Mouse (Mus musculus) R1 (cell line): ENCODE results near the gene Polr3h.
"Not testable (repeated sequence)": the region's sequence is repeated elsewhere in the genome, so short reads cannot be mapped to it uniquely, and the experiment has no call there.

Experiments
- DNase-seq: peaks from one replicate; pipeline ENCODE4 v3.0.0-alpha.2; 2018; ENCODE audit warnings: low read depth, low spot score

Gene Polr3h

DNA sequence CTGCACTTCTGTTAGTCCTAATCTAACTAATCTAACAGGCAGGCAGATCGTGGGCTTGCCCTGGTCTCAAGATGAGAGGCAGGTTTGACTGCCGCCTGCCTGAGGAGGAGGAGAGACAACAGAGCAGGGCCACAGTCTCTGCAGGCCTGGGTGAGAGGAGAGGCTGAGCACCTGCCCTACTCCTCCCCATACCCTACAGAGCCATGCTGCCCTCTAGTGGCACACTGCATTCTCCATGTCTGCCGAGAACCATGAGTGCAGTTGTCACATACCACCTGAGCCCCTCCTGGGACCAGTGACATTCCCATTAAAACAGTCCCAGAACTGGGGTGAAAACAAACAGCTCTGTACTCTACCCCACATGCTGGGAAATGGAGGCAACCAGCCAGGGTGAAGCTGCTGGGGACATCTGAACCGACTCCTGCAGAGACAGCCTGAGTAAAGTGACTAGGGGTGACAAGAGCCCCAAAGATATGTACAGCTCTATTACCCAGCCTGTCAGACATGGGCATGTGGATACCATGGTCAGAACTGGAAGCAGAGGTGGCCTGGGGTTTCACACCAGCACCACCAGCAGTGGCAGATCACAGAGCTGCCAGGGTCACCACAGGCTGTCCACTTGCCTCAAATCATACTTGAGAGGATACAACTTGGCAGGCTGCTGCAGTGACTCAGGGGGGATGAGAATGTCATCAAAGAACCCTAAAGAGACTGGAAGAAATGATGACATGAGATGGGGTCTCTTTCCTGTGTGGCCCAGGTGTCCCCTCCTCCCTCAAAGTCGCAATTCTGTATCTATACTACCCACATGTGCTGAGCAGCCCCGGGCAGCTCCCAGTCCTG is 8.2 kb downstream of the Polr3h start:
- peak; percentile 79 for DNase-seq

DNA sequence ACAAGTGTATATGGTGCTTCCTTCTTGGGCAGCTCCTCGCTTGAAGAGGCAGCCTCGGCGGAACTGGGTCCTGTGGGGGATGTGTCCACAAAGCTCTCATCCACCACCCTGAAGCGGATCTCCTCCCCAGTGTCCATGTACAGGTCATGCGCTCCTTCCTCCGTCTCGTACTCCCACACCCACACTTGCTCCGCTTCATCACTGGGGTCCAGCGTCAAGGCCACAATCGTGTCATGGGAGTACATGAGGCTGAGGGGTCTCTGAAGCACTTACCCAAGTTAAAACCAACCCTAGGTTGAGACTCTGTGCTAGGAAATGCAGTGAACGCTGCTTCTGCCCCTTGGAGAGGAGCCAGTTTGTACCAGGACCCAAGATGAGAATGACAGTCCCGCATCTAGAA is 8.8 kb downstream of the Polr3h start:
- DNase-seq, result no peak

DNA sequence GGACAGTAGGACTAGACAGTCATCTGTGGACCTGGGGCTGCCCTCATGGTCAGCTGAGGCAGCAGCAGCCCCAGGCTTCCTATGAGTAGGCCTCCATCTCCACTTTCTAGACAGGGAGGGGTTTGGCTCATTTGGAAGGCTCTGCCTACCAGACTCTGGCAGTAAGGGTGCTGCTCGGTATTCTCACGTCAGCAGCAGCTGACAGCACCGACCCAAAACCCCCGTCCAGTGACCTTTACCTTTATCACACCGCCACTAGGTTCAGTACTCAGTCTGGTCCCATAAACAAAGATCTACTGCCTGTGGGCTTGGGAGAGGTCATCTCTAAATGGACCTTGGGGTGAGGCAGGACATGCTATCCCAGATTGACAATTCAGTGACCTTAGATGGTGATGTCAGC is 10.4 kb downstream of the Polr3h start:
- DNase-seq, result no peak

DNA sequence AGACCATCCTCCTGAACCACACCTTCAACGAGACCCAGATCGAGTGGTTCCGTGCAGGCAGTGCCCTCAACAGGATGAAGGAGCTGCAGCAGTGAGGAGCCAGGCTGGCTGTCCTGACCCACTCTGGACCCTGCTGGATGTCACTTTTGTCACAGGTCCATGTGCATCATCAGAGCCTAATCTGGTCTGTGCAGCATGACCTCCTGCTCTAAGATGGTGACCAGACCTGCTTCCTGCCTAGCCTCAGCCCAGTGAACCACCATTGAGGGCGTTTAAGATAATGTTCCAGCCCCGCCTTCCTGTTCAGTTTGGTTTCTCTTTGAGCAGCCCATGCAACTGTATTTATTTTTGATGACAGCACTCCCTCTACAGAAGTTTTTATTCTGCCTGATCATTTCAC is 11.4 kb downstream of the Polr3h start:
- no peak for DNase-seq

DNA sequence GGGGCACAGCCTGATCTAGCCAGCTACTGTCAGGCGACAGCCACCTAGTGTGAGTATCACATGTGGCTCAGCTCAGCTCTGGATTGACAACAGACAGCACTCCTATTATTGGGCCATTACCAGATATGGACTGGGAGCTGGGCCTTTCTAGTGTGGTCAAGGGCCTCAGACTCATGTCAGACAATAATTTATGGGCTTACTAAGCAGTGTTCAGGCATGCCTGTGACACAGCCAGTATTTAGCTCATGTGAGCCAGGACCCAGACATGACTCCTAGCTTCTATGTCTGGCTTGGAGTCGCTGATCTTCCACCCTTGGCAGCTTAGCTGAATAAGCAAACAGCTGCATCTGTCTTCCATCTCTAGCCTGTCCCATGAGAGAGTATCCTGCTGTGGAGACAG is 13.5 kb downstream of the Polr3h start:
- no peak for DNase-seq

DNA sequence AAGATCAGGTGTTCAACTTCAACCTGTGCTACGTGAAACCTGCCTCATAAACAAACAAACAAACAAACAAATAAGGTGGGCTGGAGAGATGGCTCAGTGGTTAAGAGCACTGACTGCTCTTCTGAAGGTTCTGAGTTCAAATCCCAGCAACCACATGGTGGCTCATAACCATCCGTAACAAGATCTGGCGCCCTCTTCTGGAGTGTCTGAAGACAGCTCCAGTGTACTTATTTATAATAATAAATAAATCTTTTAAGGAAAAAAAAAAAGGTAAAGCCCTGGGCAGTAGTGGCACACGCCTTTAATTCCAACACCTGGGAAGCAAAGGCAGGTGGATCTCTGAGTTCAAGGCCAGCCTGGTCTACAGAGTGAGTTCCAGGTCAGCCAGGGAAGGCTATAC is 17.3 kb downstream of the Polr3h start:
- DNase-seq, result not testable (repeated sequence)

DNA sequence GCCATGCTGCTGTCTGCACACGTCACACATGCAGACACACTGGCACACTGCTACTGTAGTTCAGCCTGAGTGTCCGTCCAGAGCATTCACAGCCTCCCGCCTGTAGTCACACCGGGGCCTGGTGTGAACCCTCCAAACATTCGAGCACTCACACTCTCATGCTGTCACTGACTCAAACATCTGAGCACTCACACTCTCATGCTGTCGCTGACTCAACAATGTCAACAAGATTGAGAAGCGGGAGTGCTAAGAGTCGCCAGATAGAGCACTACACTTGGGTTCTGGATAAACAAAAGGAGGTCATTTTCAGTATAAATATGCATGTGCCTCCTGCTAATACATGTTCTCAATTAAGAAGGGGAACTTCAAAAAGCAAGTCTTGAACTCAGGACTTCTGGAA is 18.1 kb downstream of the Polr3h start:
- no peak for DNase-seq

DNA sequence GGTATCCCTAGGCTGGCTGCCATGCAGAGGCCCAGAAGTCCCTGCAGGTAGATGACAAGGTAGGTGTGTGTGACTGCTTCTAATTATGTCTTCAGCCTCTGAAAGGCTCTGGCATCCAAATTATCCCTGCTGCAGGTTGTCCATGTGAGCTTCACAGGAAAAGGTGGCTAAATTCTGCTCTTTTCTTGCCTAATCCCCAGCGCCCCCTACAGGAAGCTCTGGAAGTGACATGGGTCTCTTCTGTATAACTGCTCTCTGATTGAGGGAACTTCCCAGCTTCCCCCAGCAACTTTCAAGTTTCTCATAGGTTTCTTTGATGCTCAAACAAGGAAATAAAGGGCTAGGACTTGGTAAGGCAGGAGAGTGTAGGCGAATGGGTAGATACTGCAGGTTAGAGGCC is 21.1 kb downstream of the Polr3h start:
- peak; percentile 74 for DNase-seq

DNA sequence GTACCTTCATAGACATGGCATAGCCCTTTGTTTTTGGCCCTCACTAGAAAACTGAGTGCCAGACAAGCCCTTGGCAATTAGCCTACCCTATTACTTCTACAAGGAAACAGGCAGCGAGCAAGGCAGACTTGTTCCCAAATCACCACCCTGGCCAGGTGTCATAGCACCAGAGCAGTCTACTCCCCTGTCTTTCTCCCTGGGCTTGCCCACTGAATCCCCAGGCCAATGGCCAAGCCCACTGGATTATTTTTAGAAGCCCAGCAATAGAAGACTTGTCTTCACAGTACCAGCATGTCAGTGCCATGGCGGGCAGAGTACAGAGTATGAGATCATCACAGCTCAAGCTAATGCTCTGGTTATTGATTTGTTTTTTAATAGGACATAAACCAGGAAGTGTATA is 27.3 kb downstream of the Polr3h start:
- DNase-seq, result no peak

DNA sequence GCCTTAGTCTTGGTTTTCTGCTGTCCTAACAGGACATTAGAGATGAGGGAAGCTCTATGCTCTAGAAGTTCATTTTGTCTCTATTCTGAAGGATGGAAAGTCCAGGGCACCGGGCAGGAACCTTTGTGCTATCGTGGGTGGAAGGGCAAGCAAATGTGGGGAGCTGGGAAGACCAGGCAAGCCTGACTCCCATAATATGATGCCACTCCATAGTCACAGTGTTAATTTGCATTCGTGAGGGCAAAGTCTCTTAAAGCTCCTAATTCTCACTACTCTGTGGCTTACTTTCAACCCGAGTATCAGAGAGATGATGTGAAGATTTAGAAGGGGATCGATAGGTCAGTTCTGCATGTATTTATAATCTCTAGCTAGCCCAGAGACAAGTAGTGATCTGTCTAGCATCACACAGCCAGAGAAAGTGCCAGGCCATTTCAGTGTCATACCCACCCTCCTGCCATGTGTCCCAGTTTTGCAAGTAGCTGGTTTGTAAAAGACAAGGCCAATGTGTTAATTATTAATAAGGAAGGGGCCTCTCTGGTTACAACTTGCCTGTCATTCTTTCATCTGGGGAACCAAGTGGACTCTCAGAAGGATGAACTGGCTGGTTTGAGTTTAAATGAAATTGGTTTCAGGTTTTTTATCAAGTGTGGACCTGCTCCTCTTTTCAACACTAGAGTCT is 28.3 kb downstream of the Polr3h start:
- no peak for DNase-seq

DNA sequence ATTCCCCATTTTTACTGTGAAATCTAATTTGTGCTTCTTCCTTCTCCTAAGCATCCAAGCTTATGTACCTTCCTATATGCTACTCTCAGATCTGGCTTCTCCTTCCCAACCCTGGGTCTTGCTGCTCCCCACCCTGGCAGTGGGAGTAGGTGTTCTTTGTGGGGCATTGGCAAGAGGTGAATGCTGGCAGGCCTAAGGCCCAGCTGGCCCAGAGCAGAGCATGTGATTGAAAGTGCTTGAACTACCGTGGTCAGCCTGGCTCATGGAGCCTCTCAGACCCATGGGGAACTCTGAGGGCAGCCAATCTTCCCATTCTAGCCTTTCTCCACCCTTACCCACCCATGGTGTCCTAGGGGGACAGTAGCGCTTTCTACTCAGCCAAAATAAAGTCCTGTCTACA is 29.6 kb downstream of the Polr3h start:
- no peak for DNase-seq

DNA sequence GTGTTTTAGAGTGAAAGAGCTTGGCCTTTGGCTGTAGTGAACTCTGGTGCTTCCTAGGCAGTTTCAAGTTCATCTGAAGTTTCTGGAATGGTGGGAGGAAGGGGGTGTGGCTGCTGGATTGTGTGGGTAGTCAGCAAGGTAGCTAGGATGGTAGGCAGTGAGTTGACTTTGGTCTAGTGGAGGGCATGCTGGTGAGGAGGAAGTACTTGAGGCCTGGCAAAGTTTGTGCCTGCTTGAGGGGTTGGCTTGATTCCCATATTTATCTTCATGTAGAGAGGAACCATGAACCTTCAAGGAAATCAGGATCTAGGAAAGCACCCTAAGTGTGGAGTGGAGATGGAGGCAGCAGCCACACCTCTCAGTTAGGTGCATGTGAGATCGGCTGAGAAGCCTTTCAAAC is 32.0 kb downstream of the Polr3h start:
- DNase-seq, result no peak

DNA sequence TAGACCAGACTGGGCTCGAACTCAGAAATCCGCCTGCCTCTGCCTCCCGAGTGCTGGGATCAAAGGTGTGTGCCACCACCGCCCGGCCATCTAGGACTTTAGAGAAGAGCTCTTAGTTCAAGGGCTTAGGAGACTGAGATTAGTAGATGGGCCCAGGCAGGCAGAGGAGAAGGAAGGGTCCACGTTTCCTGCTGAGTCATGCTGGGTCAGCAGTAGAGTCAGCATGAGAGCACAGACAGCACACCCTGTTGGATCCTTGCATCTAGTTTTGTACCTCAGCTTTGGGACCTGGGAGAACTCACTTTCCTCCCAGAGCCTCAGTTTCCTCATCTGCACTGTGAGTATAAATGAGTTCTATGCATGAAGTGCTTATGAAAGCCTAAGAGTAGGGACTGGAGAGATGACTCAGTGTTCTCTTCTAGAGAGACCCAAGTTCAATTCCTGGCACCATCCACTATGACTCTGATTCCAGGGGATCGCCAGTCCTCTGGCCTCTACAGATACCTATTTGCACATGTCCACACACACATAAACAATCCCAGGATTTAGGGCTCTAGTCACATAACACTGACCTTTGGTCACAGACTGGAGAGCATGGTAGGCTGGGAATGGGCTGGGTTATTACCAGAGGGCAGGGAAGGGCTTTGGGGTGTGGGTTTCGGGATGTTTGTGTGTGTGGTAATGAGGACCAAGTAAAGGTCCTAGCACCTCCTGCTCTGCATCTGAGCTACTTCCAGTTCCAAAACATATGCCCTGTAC is 34.0 kb downstream of the Polr3h start:
- DNase-seq, result peak; percentile 81

DNA sequence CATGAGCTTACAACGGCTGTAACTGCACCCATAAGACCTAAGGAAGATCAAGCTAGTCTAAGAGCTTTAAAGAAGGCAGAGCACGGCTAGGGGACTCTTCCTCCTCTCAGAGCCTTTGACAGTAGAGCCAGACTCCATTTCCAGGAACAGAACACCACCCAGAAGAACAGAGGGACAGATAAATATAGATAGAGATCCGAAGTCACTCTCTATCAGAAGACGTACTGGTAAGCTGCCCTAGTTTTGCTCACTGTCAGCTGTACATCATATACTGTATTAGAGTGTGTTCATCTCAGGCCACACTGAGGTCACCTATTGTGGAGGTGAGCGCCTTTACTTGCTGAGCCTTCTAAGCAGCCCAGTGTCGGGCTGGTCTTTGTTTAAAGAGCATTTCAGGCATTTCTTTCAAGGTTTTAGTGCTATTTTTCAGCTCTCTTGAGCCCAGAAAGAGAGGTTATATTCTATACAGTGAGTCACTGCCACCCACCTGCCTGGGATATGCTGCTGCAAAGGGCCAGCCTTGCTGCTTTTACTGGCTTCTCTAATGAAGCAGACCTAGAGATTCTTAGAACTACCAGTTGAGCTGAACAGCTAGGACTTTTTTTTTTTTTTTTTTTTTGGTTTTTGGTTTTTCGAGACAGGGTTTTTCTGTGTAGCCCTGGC is 34.8 kb downstream of the Polr3h start:
- no peak for DNase-seq

DNA sequence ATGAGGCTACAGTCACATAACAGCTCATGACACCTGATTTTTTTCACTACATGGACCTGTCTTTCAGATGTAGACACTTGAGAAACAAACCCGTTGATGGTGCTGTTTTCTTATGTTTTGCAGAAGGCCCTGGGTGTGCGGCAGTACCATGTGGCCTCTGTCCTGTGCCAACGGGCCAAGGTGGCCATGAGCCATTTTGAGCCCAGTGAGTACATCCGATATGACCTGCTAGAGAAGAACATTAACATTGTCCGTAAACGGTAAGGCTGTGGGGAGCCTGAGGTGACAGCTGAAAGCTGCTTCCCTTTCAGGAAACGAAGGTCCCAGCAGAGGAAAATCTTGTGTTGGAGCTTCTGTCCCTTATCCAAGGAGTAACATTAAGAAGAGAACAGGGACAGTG is 36.9 kb downstream of the Polr3h start:
- DNase-seq, result no peak

DNA sequence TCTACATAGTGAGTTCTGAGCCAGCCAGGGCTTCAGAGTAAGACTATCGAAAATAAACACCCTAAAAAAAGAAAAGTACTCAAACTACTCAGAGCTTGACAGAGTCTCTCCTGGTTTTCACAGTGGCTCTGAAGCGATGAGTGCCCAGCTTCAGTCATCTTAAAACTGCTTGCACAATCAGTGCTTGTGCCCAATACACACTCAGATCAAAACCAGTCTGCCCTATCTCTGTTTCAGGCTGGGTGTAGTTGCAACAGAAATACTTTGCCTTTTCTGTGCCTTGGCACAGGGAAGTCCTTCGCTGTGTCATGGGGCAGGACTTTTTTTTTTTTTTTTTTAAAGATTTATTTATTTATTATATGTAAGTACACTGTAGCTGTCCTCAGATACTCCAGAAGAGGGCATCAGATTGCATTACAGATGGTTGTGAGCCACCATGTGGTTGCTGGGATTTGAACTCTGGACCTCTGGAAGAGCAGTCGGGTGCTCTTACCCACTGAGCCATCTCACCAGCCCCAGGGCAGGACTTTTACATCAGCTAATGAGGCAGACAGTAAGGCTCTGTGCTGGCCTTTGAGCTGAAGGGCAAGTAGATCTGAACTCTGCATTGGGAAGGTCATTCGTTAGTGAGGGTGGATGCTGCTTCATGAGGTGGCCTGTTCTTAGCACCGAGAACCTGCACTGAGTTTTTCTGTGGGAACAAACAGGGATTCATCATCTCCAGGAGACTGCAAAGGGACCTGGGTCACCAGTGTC is 39.1 kb downstream of the Polr3h start:
- DNase-seq, result no peak

DNA sequence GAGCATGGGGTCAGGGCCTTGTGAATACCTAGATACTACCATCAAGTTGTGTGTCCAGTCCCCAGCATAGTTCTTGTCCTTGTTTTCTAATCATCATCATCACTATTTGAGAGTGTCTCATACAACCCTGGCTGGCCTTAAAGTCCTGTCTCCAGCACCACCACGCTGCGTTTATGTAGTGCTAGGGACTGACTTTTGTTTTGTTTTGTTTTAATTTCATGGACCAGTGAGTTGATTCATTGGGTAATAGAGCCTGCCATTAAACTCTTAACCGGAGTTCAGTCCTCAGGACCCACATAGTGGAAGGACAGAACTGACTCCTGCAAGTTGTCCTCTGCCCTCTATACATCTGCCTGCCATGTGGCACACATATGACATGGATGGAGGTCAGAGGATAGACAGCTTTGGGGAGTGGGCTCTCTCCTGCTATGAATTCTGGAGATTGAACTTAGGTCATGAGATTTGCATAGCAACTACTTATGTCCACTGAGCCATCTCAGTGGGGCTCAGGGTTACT is 40.6 kb downstream of the Polr3h start:
- DNase-seq, result no peak

DNA sequence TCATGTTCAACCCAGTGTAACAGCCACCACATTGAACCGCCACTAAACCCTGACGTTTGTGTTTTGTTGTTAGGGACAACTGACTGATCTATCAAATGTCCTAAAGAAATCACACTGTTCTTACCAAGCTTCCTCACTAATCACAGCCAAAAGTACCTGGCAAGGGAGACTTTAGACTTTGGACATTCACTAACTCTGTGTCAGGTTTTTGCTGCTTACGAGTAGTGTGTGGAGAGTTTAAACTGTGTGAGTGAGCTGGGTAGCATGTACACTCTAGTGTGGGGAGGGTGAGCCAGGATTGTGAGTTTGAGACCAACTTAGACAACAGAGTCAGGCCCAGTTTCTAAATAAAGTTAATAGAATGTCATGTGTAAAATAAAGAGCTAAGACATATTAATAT is 43.7 kb downstream of the Polr3h start:
- no peak for DNase-seq

DNA sequence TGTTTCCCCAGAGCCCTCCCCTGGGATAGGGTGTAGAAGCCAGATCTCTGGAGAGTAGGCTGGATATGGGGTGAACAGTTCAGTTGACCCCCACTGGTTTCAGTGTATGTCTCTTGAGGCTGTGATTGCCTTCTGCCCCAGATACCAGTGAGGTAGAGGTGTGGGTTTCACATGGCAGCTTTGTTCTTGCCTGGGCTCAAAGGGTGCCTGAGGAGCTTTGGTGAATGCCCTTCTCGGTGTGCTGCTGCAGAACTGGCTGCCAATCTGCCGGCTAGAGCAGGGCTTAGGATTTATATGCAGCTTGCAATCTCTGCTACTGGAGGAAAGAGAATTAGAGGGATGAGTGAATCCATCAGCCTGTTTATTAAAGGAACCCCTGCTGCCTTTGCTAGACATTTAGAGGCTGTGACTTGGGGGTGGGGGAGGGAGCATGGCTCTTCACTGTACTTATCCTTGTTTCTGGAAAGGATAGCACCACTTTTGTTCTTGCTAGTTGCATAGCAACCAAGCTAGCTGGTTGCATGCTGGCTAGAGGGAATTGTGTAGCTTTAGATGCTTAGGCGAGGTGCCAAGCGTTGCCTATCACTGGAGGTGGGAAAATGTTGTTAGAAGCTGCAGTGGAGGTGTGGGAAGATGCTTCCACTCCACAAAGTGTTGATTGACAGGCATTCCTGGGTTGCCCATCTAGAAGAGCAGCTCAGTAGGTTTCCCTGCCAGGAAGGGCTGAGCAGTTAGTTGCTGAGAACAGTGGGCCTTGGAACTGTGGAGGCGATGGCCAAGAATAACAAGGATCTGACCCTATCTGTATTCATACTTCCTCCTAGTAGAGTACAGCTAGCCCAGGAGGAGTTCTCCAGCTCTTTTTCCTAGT is 46.3 kb downstream of the Polr3h start:
- peak; percentile 38 for DNase-seq
